In genomic region chr13:23597957-23598356, GRCm38 (mm10) we compare ENCODE assay signal across 8 mouse cellular contexts. TPM values are rescaled to one million over a fixed set of nuclear protein-coding genes. Genes with fewer than 3 reads are reported as not detected.
DNase-seq lines count a peak whose midpoint lies in the region; ATAC-seq and TF ChIP-seq lines count a peak whose summit lies in the region.

No protein-coding gene starts in this region.

- TF ChIP-seq POLR2A in heart, adult 2 months (IDR thresholded peaks at IDR 0.05; ENCODE audit: insufficient read depth, low read depth, low read length), result no peak

- 0 out of 2 replicates have a peak, but pooled peaks cover 3% of the 10 kb centered on the region for H3K4me1 ChIP-seq in hindbrain, embryonic 10.5 days (replicated peaks)
- H3K4me1 ChIP-seq in hindbrain, embryonic 12.5 days, result no peaks in the 10 kb centered on the region
- no peaks in the 10 kb centered on the region; the same call in 1 of the 2 replicates for H3K4me1 ChIP-seq in heart, adult 2 months (ENCODE audit: control insufficient read depth, insufficient read depth, low read length)
- H3K4me1 ChIP-seq in stomach, embryonic 16.5 days (ENCODE audit: control insufficient read depth, insufficient read depth, low read length), result no peaks in the 10 kb centered on the region

- no peaks in the 10 kb centered on the region for H3K27me3 ChIP-seq in hindbrain, embryonic 10.5 days (ENCODE audit: insufficient read depth, poor library complexity, severe bottlenecking)
- H3K27me3 ChIP-seq in hindbrain, embryonic 12.5 days, result no peaks in the 10 kb centered on the region
- no peaks in the 10 kb centered on the region for H3K27me3 ChIP-seq in heart, adult 2 months (ENCODE audit: control insufficient read depth, insufficient read depth, low read length)
- H3K27me3 ChIP-seq in stomach, embryonic 16.5 days (ENCODE audit: control insufficient read depth, insufficient read depth, low read length), result no peaks in the 10 kb centered on the region

- H3K79me2 ChIP-seq in heart, adult 2 months (replicated peaks; ENCODE audit: control insufficient read depth, insufficient read depth, low read length), result no peaks in the 10 kb centered on the region

- no peak overlapping the region for H3K4me3 ChIP-seq in hindbrain, embryonic 10.5 days
- no peak overlapping the region for H3K4me3 ChIP-seq in hindbrain, embryonic 12.5 days
- no peak overlapping the region for H3K4me3 ChIP-seq in heart, adult 2 months
- no peak overlapping the region for H3K4me3 ChIP-seq in stomach, embryonic 16.5 days (replicated peaks; ENCODE audit: low read length)

- H3K27ac ChIP-seq in hindbrain, embryonic 10.5 days, result no peak overlapping the region
- no peak overlapping the region for H3K27ac ChIP-seq in hindbrain, embryonic 12.5 days
- no peak overlapping the region for H3K27ac ChIP-seq in heart, adult 2 months
- no peak overlapping the region for H3K27ac ChIP-seq in stomach, embryonic 16.5 days (ENCODE audit: low read length)

- H3K9me3 ChIP-seq in hindbrain, embryonic 10.5 days, result no peaks in the 10 kb centered on the region
- no peaks in the 10 kb centered on the region for H3K9me3 ChIP-seq in hindbrain, embryonic 12.5 days (replicated peaks)
- H3K9me3 ChIP-seq in stomach, embryonic 16.5 days (replicated peaks; ENCODE audit: control insufficient read depth, low read length), result no peaks in the 10 kb centered on the region

- 0 out of 2 replicates have a peak, but pooled peaks have one; percentile 44 for TF ChIP-seq EP300 in heart, adult 2 months (IDR thresholded peaks at IDR 0.05; ENCODE audit: insufficient read depth, low read depth, low read length)

- peak; percentile 96 for TF ChIP-seq CTCF in heart, adult 2 months (IDR thresholded peaks at IDR 0.05)

- ATAC-seq in hindbrain, embryonic 12.5 days (ENCODE audit: low FRiP score), result no peak
- ATAC-seq in megakaryocyte, adult 5-6 weeks (ENCODE audit: poor library complexity, severe bottlenecking), result peak; percentile 80
- 0 out of 2 replicates have a peak, but pooled peaks have one; percentile 40 for ATAC-seq in stomach, embryonic 16.5 days (ENCODE audit: insufficient read depth, low FRiP score)

- 8% methylated on average over 9 of the region's 9 CpGs for WGBS in hindbrain, embryonic 10.5 days
- WGBS in hindbrain, embryonic 12.5 days, result 8% methylated on average over 9 of the region's 9 CpGs
- WGBS in heart, adult 2 months, result 7% methylated on average over 9 of the region's 9 CpGs
- 6% methylated on average over 9 of the region's 9 CpGs for WGBS in stomach, embryonic 16.5 days

- peak; percentile 69 for DNase-seq in hindbrain, embryonic 10.5 days (ENCODE audit: low spot score)
- DNase-seq in ZHBTc4 (ENCODE audit: low read depth, low spot score), result peak; percentile 78
- peak; percentile 63 to 76 for DNase-seq in cerebellum, postnatal 4 days (ENCODE audit: low spot score in 2 of 2)
- peak; percentile 73 to 84 for DNase-seq in heart, adult 2 months
- DNase-seq in layer of hippocampus, postnatal 10 days (ENCODE audit: low spot score in 2 of 2), result peak; percentile 82 to 86

- intact Hi-C loops in heart, adult 2 months (cut with DNase I), result loop anchor here (1.0 kb wide), 1 partner anchor 174 kb away; no protein-coding TSS in a partner anchor

- H3K36me3 ChIP-seq in hindbrain, embryonic 10.5 days, result no peaks in the 10 kb centered on the region
- no peaks in the 10 kb centered on the region for H3K36me3 ChIP-seq in hindbrain, embryonic 12.5 days
- no peaks in the 10 kb centered on the region for H3K36me3 ChIP-seq in heart, adult 2 months (ENCODE audit: control insufficient read depth, insufficient read depth, low read length)
- no peaks in the 10 kb centered on the region for H3K36me3 ChIP-seq in stomach, embryonic 16.5 days (ENCODE audit: control insufficient read depth, insufficient read depth, low read length)

- H3K4me2 ChIP-seq in hindbrain, embryonic 12.5 days (replicated peaks), result no peak overlapping the region
- H3K4me2 ChIP-seq in stomach, embryonic 16.5 days (ENCODE audit: low read depth, low read length), result no peak overlapping the region

- no peak overlapping the region for H3K9ac ChIP-seq in hindbrain, embryonic 12.5 days
- H3K9ac ChIP-seq in heart, adult 2 months (ENCODE audit: low read depth, low read length), result no peak overlapping the region
- no peak overlapping the region for H3K9ac ChIP-seq in stomach, embryonic 16.5 days (ENCODE audit: low read length)

RNA-seq across cellular contexts. Expression of gene Hist1h4d, which starts 16.6 kb away (rescaled TPM):
- 101 and 107 TPM in 2 replicates for polyA plus RNA-seq in hindbrain, embryonic 10.5 days (2016; fragmentation: Nextera tagmentation; extraction: Ambion mirVana)
- polyA plus RNA-seq in hindbrain, embryonic 12.5 days (2016; fragmentation: Nextera tagmentation; extraction: Ambion mirVana), result 66.9 and 82.3 TPM in 2 replicates
- total RNA-seq in heart, adult 2 months (2021), result 10 to 100 TPM; 47.3 to 51.7 TPM
- 1.7 and 2.5 TPM in 2 replicates for polyA plus RNA-seq in heart, adult 2 months (2012; rRNA removed)
- total RNA-seq in layer of hippocampus, postnatal 10 days (2021), result 100 to 1,000 TPM; 147 to 163 TPM
- total RNA-seq in megakaryocyte, adult 5-6 weeks (2015), result 655 and 672 TPM in 2 replicates
- 1,182 and 1,443 TPM in 2 replicates for total RNA-seq in megakaryocyte, adult 5-6 weeks (2017)
- 60.7 and 86.3 TPM in 2 replicates for polyA plus RNA-seq in stomach, embryonic 16.5 days (2015; fragmentation: Nextera tagmentation; extraction: Ambion mirVana)

RNA-seq across cellular contexts. Expression of gene Hist1h3d, which starts 22.4 kb away (rescaled TPM):
- 4.8 and 10.9 TPM in 2 replicates for polyA plus RNA-seq in hindbrain, embryonic 10.5 days (2016; fragmentation: Nextera tagmentation; extraction: Ambion mirVana)
- 2.2 and 4.8 TPM in 2 replicates for polyA plus RNA-seq in hindbrain, embryonic 12.5 days (2016; fragmentation: Nextera tagmentation; extraction: Ambion mirVana)
- 1 to 10 TPM; 1.5 to 2.3 TPM for total RNA-seq in heart, adult 2 months (2021)
- polyA plus RNA-seq in heart, adult 2 months (2012; rRNA removed), result 1.1 and 1.6 TPM in 2 replicates
- total RNA-seq in layer of hippocampus, postnatal 10 days (2021), result 10 to 100 TPM; 13.0 to 15.0 TPM
- total RNA-seq in megakaryocyte, adult 5-6 weeks (2015), result 150 and 159 TPM in 2 replicates
- 86.3 and 96.3 TPM in 2 replicates for total RNA-seq in megakaryocyte, adult 5-6 weeks (2017)
- 6.3 and 6.5 TPM in 2 replicates for polyA plus RNA-seq in stomach, embryonic 16.5 days (2015; fragmentation: Nextera tagmentation; extraction: Ambion mirVana)

RNA-seq across cellular contexts. Expression of gene Hist1h2be, which starts 23.0 kb away (rescaled TPM):
- 2.5 and 2.7 TPM in 2 replicates for polyA plus RNA-seq in hindbrain, embryonic 10.5 days (2016; fragmentation: Nextera tagmentation; extraction: Ambion mirVana)
- 1.9 and 2.2 TPM in 2 replicates for polyA plus RNA-seq in hindbrain, embryonic 12.5 days (2016; fragmentation: Nextera tagmentation; extraction: Ambion mirVana)
- 1 to 10 TPM; 8.8 to 9.8 TPM for total RNA-seq in heart, adult 2 months (2021)
- polyA plus RNA-seq in heart, adult 2 months (2012; rRNA removed), result 2.4 and 4.9 TPM in 2 replicates
- total RNA-seq in layer of hippocampus, postnatal 10 days (2021), result 1 to 10 TPM; 6.7 to 8.4 TPM
- 15.1 and 16.4 TPM in 2 replicates for total RNA-seq in megakaryocyte, adult 5-6 weeks (2015)
- 110 and 115 TPM in 2 replicates for total RNA-seq in megakaryocyte, adult 5-6 weeks (2017)
- polyA plus RNA-seq in stomach, embryonic 16.5 days (2015; fragmentation: Nextera tagmentation; extraction: Ambion mirVana), result 2.8 and 3.0 TPM in 2 replicates

RNA-seq across cellular contexts. Expression of gene Hist1h2ad, which starts 23.8 kb away (rescaled TPM):
- polyA plus RNA-seq in hindbrain, embryonic 10.5 days (2016; fragmentation: Nextera tagmentation; extraction: Ambion mirVana), result 1.8 and 2.2 TPM in 2 replicates
- polyA plus RNA-seq in hindbrain, embryonic 12.5 days (2016; fragmentation: Nextera tagmentation; extraction: Ambion mirVana), result 0.46 and 2.5 TPM in 2 replicates
- total RNA-seq in heart, adult 2 months (2021), result 1 to 10 TPM; 1.4 to 2.8 TPM
- polyA plus RNA-seq in heart, adult 2 months (2012; rRNA removed), result 0.61 TPM in 1 of 2 replicates, not detected in the other
- total RNA-seq in layer of hippocampus, postnatal 10 days (2021), result 1 to 10 TPM; 5.3 to 5.6 TPM
- 3.2 and 3.6 TPM in 2 replicates for total RNA-seq in megakaryocyte, adult 5-6 weeks (2015)
- total RNA-seq in megakaryocyte, adult 5-6 weeks (2017), result 93.7 and 99.2 TPM in 2 replicates
- polyA plus RNA-seq in stomach, embryonic 16.5 days (2015; fragmentation: Nextera tagmentation; extraction: Ambion mirVana), result 2.5 TPM in 2 replicates

RNA-seq across cellular contexts. Expression of gene Hist1h2bf, which starts 24.0 kb away (rescaled TPM):
- polyA plus RNA-seq in hindbrain, embryonic 10.5 days (2016; fragmentation: Nextera tagmentation; extraction: Ambion mirVana), result 4.7 and 5.1 TPM in 2 replicates
- 4.4 and 7.2 TPM in 2 replicates for polyA plus RNA-seq in hindbrain, embryonic 12.5 days (2016; fragmentation: Nextera tagmentation; extraction: Ambion mirVana)
- 1 to 10 TPM; 5.2 to 8.4 TPM for total RNA-seq in heart, adult 2 months (2021)
- polyA plus RNA-seq in heart, adult 2 months (2012; rRNA removed), result 1.00 TPM in 1 of 2 replicates, not detected in the other
- 10 to 100 TPM; 44.2 to 62.6 TPM for total RNA-seq in layer of hippocampus, postnatal 10 days (2021)
- total RNA-seq in megakaryocyte, adult 5-6 weeks (2015), result 449 and 490 TPM in 2 replicates
- total RNA-seq in megakaryocyte, adult 5-6 weeks (2017), result 736 and 744 TPM in 2 replicates
- polyA plus RNA-seq in stomach, embryonic 16.5 days (2015; fragmentation: Nextera tagmentation; extraction: Ambion mirVana), result 1.7 and 3.0 TPM in 2 replicates

Comparison
In these comparisons a context has a peak if more than half of its experiments do, and no peak if none do; other contexts are left out.
1. RNA of gene Hist1h4d, which starts 16.6 kb away (polyA plus RNA-seq): 101 to 107 TPM in hindbrain, embryonic 10.5 days, 60.7 to 86.3 TPM in stomach, embryonic 16.5 days and 66.9 to 82.3 TPM in hindbrain, embryonic 12.5 days; 1.7 to 2.5 TPM in heart, adult 2 months; every median in the first group is over 10 times any median in the second.
2. Peak in every context shown above with its lines, with median percentiles within 50 percentile points of each other: DNase-seq.